Mouse (Mus musculus): ENCODE results near the gene Plcb4. TPM values are rescaled to one million over a fixed set of nuclear protein-coding genes. Genes with fewer than 3 reads are reported as not detected.
A peak's percentile ranks its signal among the peaks of the same experiment; 100 is the strongest.

The Plcb4 gene
- polyA plus RNA-seq, 1 experiment from 2014 or later = 13.8 TPM

- TF ChIP-seq CTCF (IDR thresholded peaks at IDR 0.05) (no peak), EP300 (IDR thresholded peaks at IDR 0.05) (no peak)
- H3K27ac ChIP-seq (ENCODE audit: low read length) = no peak overlapping the region
- H3K36me3 ChIP-seq (ENCODE audit: insufficient read depth, low read length) = no peaks in the 10 kb centered on the region
- WGBS = 86% methylated on average over 2 of the region's 2 CpGs
- DNase-seq (ENCODE audit: low spot score) (no peak), ATAC-seq (no peak)
- H3K4me1 ChIP-seq (ENCODE audit: insufficient read depth, low read depth, low read length) = no peaks in the 10 kb centered on the region
- H3K27me3 ChIP-seq (replicated peaks; ENCODE audit: insufficient read depth, low read length) = no peaks in the 10 kb centered on the region
- no peak overlapping the region for H3K9ac ChIP-seq (replicated peaks; ENCODE audit: low read depth)
- H3K9me3 ChIP-seq (ENCODE audit: low read length) = no peaks in the 10 kb centered on the region
- H3K4me3 ChIP-seq (ENCODE audit: low read depth, low read length) = no peak overlapping the region
- H3K4me2 ChIP-seq (replicated peaks; ENCODE audit: low read depth, low read length) = no peak overlapping the region
These were observed 21.6 kb upstream of the Plcb4 start for GRCm38 (mm10) chr2:135637227-135637626.

- no peak for ATAC-seq
- H3K27ac ChIP-seq (ENCODE audit: low read length) = no peak overlapping the region
- no peaks in the 10 kb centered on the region for H3K27me3 ChIP-seq (replicated peaks; ENCODE audit: insufficient read depth, low read length)
- 68% methylated on average over 1 of the region's 1 CpGs for WGBS
- DNase-seq (ENCODE audit: low spot score) = no peak
- no peaks in the 10 kb centered on the region for H3K4me1 ChIP-seq (ENCODE audit: insufficient read depth, low read depth, low read length)
- no peak overlapping the region for H3K4me3 ChIP-seq (ENCODE audit: low read depth, low read length)
- no peaks in the 10 kb centered on the region for H3K9me3 ChIP-seq (ENCODE audit: low read length)
- no peak overlapping the region for H3K4me2 ChIP-seq (replicated peaks; ENCODE audit: low read depth, low read length)
- no peak overlapping the region for H3K9ac ChIP-seq (replicated peaks; ENCODE audit: low read depth)
- TF ChIP-seq EP300 (IDR thresholded peaks at IDR 0.05) (no peak), CTCF (IDR thresholded peaks at IDR 0.05) (no peak)
- no peaks in the 10 kb centered on the region for H3K36me3 ChIP-seq (ENCODE audit: insufficient read depth, low read length)
These were observed 17.8 kb upstream of the Plcb4 start for GRCm38 (mm10) chr2:135641002-135641401.

- no peak for ATAC-seq
- Histone ChIP-seq H3K4me2 (replicated peaks; ENCODE audit: low read depth, low read length) (no peak overlapping the region), H3K27ac (ENCODE audit: low read length) (no peak overlapping the region), H3K27me3 (replicated peaks; ENCODE audit: insufficient read depth, low read length) (no peaks in the 10 kb centered on the region), H3K36me3 (ENCODE audit: insufficient read depth, low read length) (no peaks in the 10 kb centered on the region), H3K4me3 (ENCODE audit: low read depth, low read length) (no peak overlapping the region), H3K9me3 (ENCODE audit: low read length) (no peaks in the 10 kb centered on the region), H3K4me1 (ENCODE audit: insufficient read depth, low read depth, low read length) (no peaks in the 10 kb centered on the region), H3K9ac (replicated peaks; ENCODE audit: low read depth) (no peak overlapping the region)
- DNase-seq (ENCODE audit: low spot score) = peak; percentile 37
- WGBS = 60% methylated on average over 2 of the region's 2 CpGs
- TF ChIP-seq EP300 (IDR thresholded peaks at IDR 0.05) (no peak), CTCF (IDR thresholded peaks at IDR 0.05) (no peak)
These were observed 17.2 kb upstream of the Plcb4 start for GRCm38 (mm10) chr2:135641636-135642035.

GRCm38 (mm10) chr2:135646226-135646625, 12.6 kb upstream of the Plcb4 start:
- DNase-seq (ENCODE audit: low spot score) = no peak

GRCm38 (mm10) chr2:135646654-135647053, 12.2 kb upstream of the Plcb4 start:
- Histone ChIP-seq H3K27ac (ENCODE audit: low read length) (no peak overlapping the region), H3K36me3 (ENCODE audit: insufficient read depth, low read length) (no peaks in the 10 kb centered on the region), H3K4me1 (ENCODE audit: insufficient read depth, low read depth, low read length) (no peaks in the 10 kb centered on the region), H3K27me3 (replicated peaks; ENCODE audit: insufficient read depth, low read length) (no peaks in the 10 kb centered on the region), H3K4me3 (ENCODE audit: low read depth, low read length) (no peak overlapping the region), H3K9me3 (ENCODE audit: low read length) (no peaks in the 10 kb centered on the region), H3K9ac (replicated peaks; ENCODE audit: low read depth) (no peak overlapping the region), H3K4me2 (replicated peaks; ENCODE audit: low read depth, low read length) (no peak overlapping the region)
- DNase-seq (ENCODE audit: low spot score) = no peak
- TF ChIP-seq EP300 (IDR thresholded peaks at IDR 0.05) = no peak
- TF ChIP-seq CTCF (IDR thresholded peaks at IDR 0.05) = no peak
- ATAC-seq = no peak
- 77% methylated on average over 6 of the region's 6 CpGs for WGBS

More at GRCm38 (mm10) chr2:135646226-135646625, 12.6 kb upstream of the Plcb4 start:
- H3K27me3 ChIP-seq (replicated peaks; ENCODE audit: insufficient read depth, low read length) = no peaks in the 10 kb centered on the region
- no peak overlapping the region for H3K4me2 ChIP-seq (replicated peaks; ENCODE audit: low read depth, low read length)
- H3K9me3 ChIP-seq (ENCODE audit: low read length) = no peaks in the 10 kb centered on the region
- H3K36me3 ChIP-seq (ENCODE audit: insufficient read depth, low read length) = no peaks in the 10 kb centered on the region
- WGBS = 79% methylated on average over 3 of the region's 3 CpGs
- no peak overlapping the region for H3K4me3 ChIP-seq (ENCODE audit: low read depth, low read length)
- H3K4me1 ChIP-seq (ENCODE audit: insufficient read depth, low read depth, low read length) = no peaks in the 10 kb centered on the region
- ATAC-seq = no peak
- no peak overlapping the region for H3K9ac ChIP-seq (replicated peaks; ENCODE audit: low read depth)
- no peak for TF ChIP-seq EP300 (IDR thresholded peaks at IDR 0.05)
- no peak overlapping the region for H3K27ac ChIP-seq (ENCODE audit: low read length)

- no peak overlapping the region for H3K9ac ChIP-seq (replicated peaks; ENCODE audit: low read depth)
- DNase-seq (ENCODE audit: low spot score) (no peak), ATAC-seq (no peak)
- TF ChIP-seq EP300 (IDR thresholded peaks at IDR 0.05) (no peak), CTCF (IDR thresholded peaks at IDR 0.05) (no peak)
- no peaks in the 10 kb centered on the region for H3K4me1 ChIP-seq (ENCODE audit: insufficient read depth, low read depth, low read length)
- no peaks in the 10 kb centered on the region for H3K27me3 ChIP-seq (replicated peaks; ENCODE audit: insufficient read depth, low read length)
- no peaks in the 10 kb centered on the region for H3K9me3 ChIP-seq (ENCODE audit: low read length)
- H3K4me3 ChIP-seq (ENCODE audit: low read depth, low read length) = no peak overlapping the region
- no peaks in the 10 kb centered on the region for H3K36me3 ChIP-seq (ENCODE audit: insufficient read depth, low read length)
- H3K4me2 ChIP-seq (replicated peaks; ENCODE audit: low read depth, low read length) = no peak overlapping the region
- H3K27ac ChIP-seq (ENCODE audit: low read length) = no peak overlapping the region
- 76% methylated on average over 4 of the region's 4 CpGs for WGBS
These were observed 10.8 kb upstream of the Plcb4 start for GRCm38 (mm10) chr2:135647985-135648384.

- H3K9ac ChIP-seq (replicated peaks; ENCODE audit: low read depth) = no peak overlapping the region
- TF ChIP-seq CTCF (IDR thresholded peaks at IDR 0.05) (no peak), EP300 (IDR thresholded peaks at IDR 0.05) (no peak)
- WGBS = 65% methylated on average over 3 of the region's 3 CpGs
- H3K27me3 ChIP-seq (replicated peaks; ENCODE audit: insufficient read depth, low read length) = no peaks in the 10 kb centered on the region
- ATAC-seq (no peak), DNase-seq (ENCODE audit: low spot score) (no peak)
- H3K4me3 ChIP-seq (ENCODE audit: low read depth, low read length) = no peak overlapping the region
- H3K4me1 ChIP-seq (ENCODE audit: insufficient read depth, low read depth, low read length) = no peaks in the 10 kb centered on the region
- no peaks in the 10 kb centered on the region for H3K9me3 ChIP-seq (ENCODE audit: low read length)
- no peak overlapping the region for H3K27ac ChIP-seq (ENCODE audit: low read length)
- no peak overlapping the region for H3K4me2 ChIP-seq (replicated peaks; ENCODE audit: low read depth, low read length)
- no peaks in the 10 kb centered on the region for H3K36me3 ChIP-seq (ENCODE audit: insufficient read depth, low read length)
These were observed 7.9 kb upstream of the Plcb4 start for GRCm38 (mm10) chr2:135650885-135651284.

Measured in lung, postnatal 0 days (tissue).